Mouse (Mus musculus) frontal cortex, postnatal 36 days (tissue): Measurements from ENCODE around the gene Dok1.

Experiments
- DNase-seq, 2 experiments: peaks; one replicate each; pipeline ENCODE4 v3.0.0; 2022; ENCODE audit warnings: low spot score in 2 of 2

The Dok1 gene

GRCm38 (mm10) chr6:83014482-83015466, 18.5 kb downstream of the Dok1 start:
- no peak for DNase-seq

- DNase-seq, result no peak
Measured at GRCm38 (mm10) chr6:83013444-83013843, 19.8 kb downstream of the Dok1 start.

- no peak for DNase-seq
Measured at GRCm38 (mm10) chr6:83011756-83012155, 21.5 kb downstream of the Dok1 start.

- no peak for DNase-seq
Measured at GRCm38 (mm10) chr6:83011255-83011654, 22.0 kb downstream of the Dok1 start.

GRCm38 (mm10) chr6:83010010-83010409, 23.3 kb downstream of the Dok1 start:
- no peak for DNase-seq

- no peak for DNase-seq
Measured at GRCm38 (mm10) chr6:83008659-83009058, 24.6 kb downstream of the Dok1 start.

- DNase-seq, result no peak
Measured at GRCm38 (mm10) chr6:83006114-83006513, 27.2 kb downstream of the Dok1 start.

GRCm38 (mm10) chr6:83005444-83006011, 27.7 kb downstream of the Dok1 start:
- no peak for DNase-seq

- DNase-seq, result no peak
Measured at GRCm38 (mm10) chr6:83004872-83005271, 28.4 kb downstream of the Dok1 start.

GRCm38 (mm10) chr6:83004309-83004708, 29.0 kb downstream of the Dok1 start:
- no peak for DNase-seq

GRCm38 (mm10) chr6:83003850-83004249, 29.4 kb downstream of the Dok1 start:
- DNase-seq, result no peak

GRCm38 (mm10) chr6:83003082-83003481, 30.2 kb downstream of the Dok1 start:
- DNase-seq, result no peak

- DNase-seq, result no peak
Measured at GRCm38 (mm10) chr6:82999986-83000385, 33.3 kb downstream of the Dok1 start.

GRCm38 (mm10) chr6:82998326-82998725, 34.9 kb downstream of the Dok1 start:
- DNase-seq, result no peak

- peak in 1 of 2 experiments; percentile 6 for DNase-seq
Measured at GRCm38 (mm10) chr6:82997511-82998102, 35.7 kb downstream of the Dok1 start.

GRCm38 (mm10) chr6:82996740-82997315, 36.4 kb downstream of the Dok1 start:
- DNase-seq, result peak; percentile 92 to 97

- DNase-seq, result no peak
Measured at GRCm38 (mm10) chr6:82994372-82994771, 38.9 kb downstream of the Dok1 start.

GRCm38 (mm10) chr6:82993696-82994095, 39.6 kb downstream of the Dok1 start:
- no peak for DNase-seq

GRCm38 (mm10) chr6:82987411-82987971, 45.8 kb downstream of the Dok1 start:
- DNase-seq, result no peak
